Mouse (Mus musculus) embryonic facial prominence, embryonic 12.5 days (tissue): ENCODE results near the gene D630036H23Rik. TPM values are rescaled to one million over a fixed set of nuclear protein-coding genes. Genes with fewer than 3 reads are reported as not detected.

ENCODE experiments used
- ATAC-seq: fragments of 200-750 bp; cut with Nextera tagmentation; 2 replicates; pipeline ENCODE4 v1.8.0; 2017; ENCODE audit not compliant: insufficient number of reproducible peaks, insufficient read depth, low FRiP score, low TSS enrichment
- H3K27ac ChIP-seq: fragments of 300-500 bp; sonication (generic); 2 replicates; pipeline ENCODE4 v1.5.1; 2016; ENCODE audit warnings: mild to moderate bottlenecking
- H3K27me3 ChIP-seq: fragments of 300-500 bp; sonication (generic); 2 replicates; pipeline ENCODE4 v1.6.1; 2016; ENCODE audit warnings: mild to moderate bottlenecking, moderate library complexity
- H3K36me3 ChIP-seq: fragments of 300-500 bp; sonication (generic); 2 replicates; pipeline ENCODE4 v1.6.1; 2016; ENCODE audit warnings: mild to moderate bottlenecking
- H3K4me1 ChIP-seq: fragments of 300-500 bp; sonication (generic); 2 replicates; pipeline ENCODE4 v1.6.1; 2016
- H3K4me2 ChIP-seq: fragments of 300-500 bp; sonication (generic); replicated peaks from 2 replicates; pipeline ENCODE4 v1.6.1; 2016; ENCODE audit warnings: mild to moderate bottlenecking, moderate library complexity
- H3K4me3 ChIP-seq: fragments of 300-500 bp; sonication (generic); 2 replicates; pipeline ENCODE4 v1.5.1; 2016; ENCODE audit warnings: mild to moderate bottlenecking
- H3K9ac ChIP-seq: fragments of 300-500 bp; sonication (generic); 2 replicates; pipeline ENCODE4 v1.6.1; 2016; ENCODE audit warnings: mild to moderate bottlenecking, moderate library complexity
- H3K9me3 ChIP-seq: fragments of 300-500 bp; sonication (generic); 2 replicates; pipeline ENCODE4 v1.6.1; 2016; ENCODE audit warnings: mild to moderate bottlenecking, moderate library complexity
- WGBS: fragments of 180-500 bp; shearing (Covaris S2); methylation state at CpG from one replicate; pipeline ENCODE4 v1.1.7; 2016; 5-methylcytosine and 5-hydroxymethylcytosine counted together
- polyA plus RNA-seq: library from polyadenylated mRNA; unstranded; fragments of >200 nt; fragmentation: Nextera tagmentation; extraction: Ambion mirVana; gene quantifications from 2 replicates; pipeline ENCODE4 v1.2.1, GENCODE M21; 2016

Gene D630036H23Rik
- polyA plus RNA-seq, 1 experiment from 2014 or later: 1.6 TPM

GRCm38 (mm10) chr12:36364013-36364412, 18.0 kb downstream of the D630036H23Rik start:
- H3K4me3 ChIP-seq: no peak overlapping the region
- H3K36me3 ChIP-seq: no peaks in the 10 kb centered on the region
- no peak overlapping the region for H3K27ac ChIP-seq
- no peak overlapping the region for H3K9ac ChIP-seq
- WGBS: 87% methylated on average over 4 of the region's 4 CpGs
- no peak overlapping the region for H3K4me2 ChIP-seq
- no peaks in the 10 kb centered on the region for H3K27me3 ChIP-seq
- no peaks in the 10 kb centered on the region for H3K4me1 ChIP-seq
- ATAC-seq: no peak
- H3K9me3 ChIP-seq: no peaks in the 10 kb centered on the region

DNA sequence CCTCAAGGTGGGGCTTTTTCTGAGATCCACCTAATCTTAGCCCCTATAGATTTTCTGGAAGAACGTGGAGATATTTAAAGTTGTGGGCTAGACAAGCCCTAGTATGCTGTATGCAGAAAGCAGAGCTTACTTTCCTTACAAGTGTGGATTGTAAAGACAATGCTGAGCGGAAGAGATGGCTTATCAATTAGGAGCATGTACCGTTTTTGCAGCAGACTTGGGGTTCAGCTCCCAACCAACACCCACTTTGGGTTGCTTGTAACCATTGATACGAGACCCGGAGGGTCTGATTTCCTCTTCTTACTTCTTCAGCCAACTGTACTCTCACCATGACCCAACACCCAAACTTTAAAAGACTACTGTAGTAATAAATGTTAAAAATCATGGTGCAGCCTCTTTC, 21.3 kb downstream of the D630036H23Rik start:
- Histone ChIP-seq H3K4me3 (no peak overlapping the region), H3K9ac (no peak overlapping the region), H3K36me3 (no peaks in the 10 kb centered on the region), H3K4me2 (no peak overlapping the region), H3K27me3 (no peaks in the 10 kb centered on the region), H3K9me3 (no peaks in the 10 kb centered on the region), H3K27ac (no peak overlapping the region), H3K4me1 (no peaks in the 10 kb centered on the region)
- ATAC-seq: no peak
- 92% methylated on average over 5 of the region's 5 CpGs for WGBS

GRCm38 (mm10) chr12:36360064-36360463, 21.9 kb downstream of the D630036H23Rik start:
- Histone ChIP-seq H3K36me3 (no peaks in the 10 kb centered on the region), H3K4me2 (no peak overlapping the region), H3K4me1 (no peaks in the 10 kb centered on the region), H3K27ac (no peak overlapping the region), H3K4me3 (no peak overlapping the region), H3K9ac (no peak overlapping the region), H3K27me3 (no peaks in the 10 kb centered on the region), H3K9me3 (no peaks in the 10 kb centered on the region)
- WGBS: 85% methylated on average over 3 of the region's 3 CpGs
- no peak for ATAC-seq

- WGBS: 32% methylated on average over 4 of the region's 4 CpGs
- Histone ChIP-seq H3K4me1 (no peaks in the 10 kb centered on the region), H3K27ac (no peak overlapping the region), H3K36me3 (no peaks in the 10 kb centered on the region), H3K27me3 (no peaks in the 10 kb centered on the region), H3K9me3 (no peaks in the 10 kb centered on the region), H3K9ac (no peak overlapping the region), H3K4me3 (no peak overlapping the region), H3K4me2 (no peak overlapping the region)
- no peak for ATAC-seq
These were observed 37.9 kb downstream of the D630036H23Rik start for GRCm38 (mm10) chr12:36344131-36344530.

- H3K27me3 ChIP-seq: no peaks in the 10 kb centered on the region
- no peak overlapping the region for H3K4me2 ChIP-seq
- no peaks in the 10 kb centered on the region for H3K9me3 ChIP-seq
- no peak overlapping the region for H3K9ac ChIP-seq
- H3K36me3 ChIP-seq: no peaks in the 10 kb centered on the region
- H3K4me1 ChIP-seq: no peaks in the 10 kb centered on the region
- no peak overlapping the region for H3K27ac ChIP-seq
- H3K4me3 ChIP-seq: no peak overlapping the region
- 86% methylated on average over 9 of the region's 9 CpGs for whole genome bisulfite sequencing
- ATAC-seq: no peak
These were observed 48.1 kb downstream of the D630036H23Rik start for GRCm38 (mm10) chr12:36333837-36334281.

GRCm38 (mm10) chr12:36332676-36333075, 49.3 kb downstream of the D630036H23Rik start:
- no peak overlapping the region for H3K27ac ChIP-seq
- WGBS: 78% methylated on average over 1 of the region's 1 CpGs
- H3K9me3 ChIP-seq: no peaks in the 10 kb centered on the region
- no peak overlapping the region for H3K4me2 ChIP-seq
- no peak overlapping the region for H3K4me3 ChIP-seq
- no peaks in the 10 kb centered on the region for H3K27me3 ChIP-seq
- H3K36me3 ChIP-seq: no peaks in the 10 kb centered on the region
- no peak for ATAC-seq
- no peaks in the 10 kb centered on the region for H3K4me1 ChIP-seq
- no peak overlapping the region for H3K9ac ChIP-seq

Other genes with a start within 250 kb of the D630036H23Rik start
- 32.7 and 34.9 TPM in 2 replicates for gene Ankmy2, start 225.1 kb downstream of the D630036H23Rik start, polyA plus RNA-seq
- gene Bzw2, start 224.1 kb downstream of the D630036H23Rik start, polyA plus RNA-seq: 255 and 278 TPM in 2 replicates
- not detected in 2 replicates for gene Lrrc72, start 128.8 kb downstream of the D630036H23Rik start, polyA plus RNA-seq
- gene Sostdc1, start 68.0 kb downstream of the D630036H23Rik start, polyA plus RNA-seq: 59.7 and 63.6 TPM in 2 replicates
- gene Ispd, start 731 bp downstream of the D630036H23Rik start, polyA plus RNA-seq: 10.6 and 12.1 TPM in 2 replicates